Mouse (Mus musculus): ENCODE data around the gene Atp5c1.

Atp5c1 gene

DNA sequence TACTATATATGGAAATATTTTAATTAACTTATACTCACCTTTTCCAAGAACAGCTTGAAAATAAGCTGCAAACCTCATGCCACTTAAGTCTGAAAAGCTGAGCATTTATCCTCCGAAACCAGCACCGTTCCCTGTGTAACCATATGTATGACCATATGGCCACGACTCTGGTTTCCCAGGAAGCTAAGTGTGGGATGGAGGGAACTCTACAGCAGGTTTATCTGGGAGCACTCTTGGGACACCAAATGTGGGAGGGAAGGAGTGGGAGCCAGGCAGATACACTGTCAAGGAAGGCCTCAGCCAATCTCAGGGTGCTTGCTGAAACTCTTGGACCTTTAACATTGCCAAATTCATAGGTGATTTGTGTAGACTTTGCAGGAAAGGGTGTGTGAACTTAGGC, 29.4 kb downstream of the Atp5c1 start:
- no peak for DNase-seq (ENCODE audit: extremely low spot score)

DNA sequence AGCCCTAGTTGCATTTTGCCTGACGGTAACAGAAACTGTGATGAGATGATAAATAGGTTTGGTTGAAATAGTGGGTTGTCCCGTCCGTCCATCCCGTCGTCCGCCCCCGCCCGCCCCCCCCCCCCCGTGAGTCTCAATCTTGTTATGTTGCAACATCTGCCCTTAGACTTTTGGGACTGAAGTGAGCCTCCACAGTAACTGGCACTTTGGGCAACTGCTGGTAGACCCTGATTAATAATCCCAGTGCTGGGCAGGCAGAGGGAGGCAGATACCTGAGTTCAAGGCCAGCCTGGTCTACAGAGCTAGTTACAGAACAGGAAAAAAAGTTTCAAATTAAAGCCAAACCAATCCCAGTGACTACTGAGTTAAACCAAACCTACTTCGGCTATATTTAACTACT, 30.9 kb downstream of the Atp5c1 start:
- DNase-seq (ENCODE audit: extremely low spot score) = no peak

DNA sequence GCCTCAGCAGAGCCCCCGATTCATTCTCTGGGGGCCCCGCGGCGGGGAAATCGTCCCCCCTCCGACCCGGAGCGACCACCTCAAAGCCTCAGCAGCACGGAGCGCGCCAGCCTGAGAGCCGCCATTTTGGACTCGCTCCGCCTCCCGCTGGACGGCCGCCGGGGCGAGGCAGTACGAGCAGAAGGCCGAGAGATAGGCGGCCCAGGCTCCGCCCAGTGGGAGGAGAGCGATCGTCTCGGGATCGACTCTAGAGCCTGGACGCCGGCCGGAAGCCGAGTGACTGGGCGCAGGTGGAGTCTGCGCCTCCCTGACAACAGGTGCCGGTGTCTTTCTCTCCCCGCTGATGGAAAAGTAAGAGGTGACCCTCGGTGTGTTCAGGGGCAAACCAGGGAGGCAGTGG, 31.8 kb downstream of the Atp5c1 start, which contains the start of gene Taf3:
Gene Taf3, minus strand, starts transcription at position 136 of the 400 bp plus-strand sequence.
- DNase-seq (ENCODE audit: extremely low spot score) = peak; percentile 88

DNA sequence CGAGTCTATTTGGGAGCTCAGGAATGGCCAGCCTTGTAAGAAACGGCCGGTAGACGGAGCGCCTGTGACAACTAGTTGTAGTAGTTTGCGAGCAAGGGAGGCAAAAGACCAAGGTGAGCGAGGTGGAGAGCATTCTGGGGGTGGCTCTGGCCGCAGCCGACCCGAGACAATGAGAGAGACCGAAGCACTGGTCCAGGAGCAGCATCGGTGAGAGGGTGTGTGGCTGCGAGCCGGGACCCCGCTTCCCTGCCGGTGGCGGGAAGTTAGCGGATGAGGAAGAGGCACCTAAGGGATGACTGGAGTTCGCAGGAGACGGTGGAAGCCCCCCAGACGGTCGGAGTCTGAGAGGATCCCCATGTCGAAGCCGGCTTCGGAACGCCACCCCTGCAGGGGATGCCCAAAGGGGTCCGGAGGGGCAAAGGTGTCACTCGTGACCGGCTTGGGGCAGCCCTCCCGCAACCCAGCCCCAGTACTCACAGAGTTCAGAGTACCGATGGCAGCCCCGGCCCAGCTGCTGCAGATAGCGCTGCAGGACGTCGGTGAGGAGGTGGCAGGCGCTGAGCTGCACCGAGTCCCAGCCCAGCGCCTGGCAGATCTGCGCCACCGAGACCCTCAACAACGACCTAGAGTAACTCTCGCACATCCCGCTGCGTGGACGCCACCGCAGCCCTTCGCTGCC, 32.4 kb downstream of the Atp5c1 start:
- peak; percentile 42 for DNase-seq (ENCODE audit: extremely low spot score)

GRCm38 (mm10) chr2:10034976-10035375, 45.3 kb downstream of the Atp5c1 start:
- no peak for DNase-seq (ENCODE audit: extremely low spot score)

DNA sequence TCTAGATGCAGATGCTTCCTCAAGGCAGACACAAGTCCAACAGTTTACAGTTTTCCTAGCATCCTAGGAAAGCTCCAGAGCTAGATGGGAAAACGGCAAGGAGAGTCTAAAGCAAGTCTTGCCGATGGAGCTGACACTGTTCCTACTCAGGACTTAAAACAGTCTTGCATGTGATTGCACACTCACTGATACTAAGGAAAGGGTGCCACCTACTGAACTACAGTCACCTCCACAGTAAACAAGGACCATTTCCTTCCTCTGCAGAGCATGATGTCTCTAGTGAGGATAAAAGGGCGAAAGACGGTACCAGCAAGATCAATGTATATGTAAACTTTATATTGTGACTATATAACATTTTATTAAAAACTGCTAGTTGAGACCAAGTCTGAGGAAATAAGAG, 46.6 kb downstream of the Atp5c1 start:
- DNase-seq (ENCODE audit: extremely low spot score) = no peak

DNA sequence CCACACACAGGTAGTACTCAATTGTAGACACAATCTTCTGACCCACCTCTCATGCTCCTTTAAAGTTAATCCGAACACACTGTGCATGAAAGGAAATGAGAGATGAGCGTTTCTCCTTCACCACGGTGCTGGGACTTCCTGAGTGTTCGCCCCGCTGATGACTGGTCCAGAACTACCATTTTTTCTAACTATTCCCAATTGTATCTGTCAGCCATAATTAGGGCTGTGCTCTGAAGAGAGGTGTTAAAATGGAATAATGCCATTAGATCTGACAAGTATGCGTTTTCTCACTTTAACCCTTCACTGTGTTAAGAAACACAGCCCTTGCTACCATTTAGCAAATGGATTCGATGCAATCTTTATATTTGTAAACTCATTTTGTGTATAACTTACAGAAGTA, 50.6 kb downstream of the Atp5c1 start:
- no peak for DNase-seq (ENCODE audit: extremely low spot score)

DNA sequence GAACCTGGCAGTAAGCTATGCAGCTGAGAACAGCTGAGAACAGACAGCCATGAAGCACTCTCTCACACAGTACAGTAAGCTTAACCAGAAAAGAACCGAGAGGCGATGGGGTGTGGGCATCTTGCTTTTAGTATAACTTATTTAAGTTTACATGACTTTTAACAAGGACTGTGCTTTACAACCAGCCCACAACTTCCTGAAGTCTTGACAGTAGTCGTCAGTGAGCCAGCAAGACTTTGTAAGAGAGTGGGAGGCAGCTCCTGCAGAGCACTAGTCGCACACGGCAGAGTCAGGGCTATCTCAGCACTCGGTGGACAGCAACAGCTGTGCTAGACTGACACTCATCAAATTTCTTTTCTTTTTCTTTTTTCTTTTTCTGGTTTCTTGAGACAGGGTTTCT, 56.0 kb downstream of the Atp5c1 start:
- DNase-seq (ENCODE audit: extremely low spot score) = no peak

DNA sequence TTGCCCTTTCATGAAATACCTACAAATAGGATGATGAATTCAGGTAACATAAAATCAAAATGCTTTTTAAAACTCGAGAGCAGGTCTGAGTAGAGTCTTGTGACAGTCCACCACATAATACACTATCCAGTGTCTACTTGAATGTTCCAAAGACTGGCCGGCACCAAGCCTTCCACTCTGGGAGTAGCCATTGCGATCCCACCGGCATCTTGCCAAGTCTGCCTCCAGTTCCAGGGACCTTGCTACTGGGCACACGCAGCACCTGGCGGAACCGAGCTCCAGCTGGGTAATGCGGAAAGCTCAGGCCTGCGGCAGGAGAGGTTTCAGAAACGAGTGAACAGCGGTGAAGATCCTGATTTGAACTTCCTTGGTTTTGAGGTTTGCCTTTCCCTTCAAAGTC, 59.0 kb downstream of the Atp5c1 start:
- no peak for DNase-seq (ENCODE audit: extremely low spot score)

DNA sequence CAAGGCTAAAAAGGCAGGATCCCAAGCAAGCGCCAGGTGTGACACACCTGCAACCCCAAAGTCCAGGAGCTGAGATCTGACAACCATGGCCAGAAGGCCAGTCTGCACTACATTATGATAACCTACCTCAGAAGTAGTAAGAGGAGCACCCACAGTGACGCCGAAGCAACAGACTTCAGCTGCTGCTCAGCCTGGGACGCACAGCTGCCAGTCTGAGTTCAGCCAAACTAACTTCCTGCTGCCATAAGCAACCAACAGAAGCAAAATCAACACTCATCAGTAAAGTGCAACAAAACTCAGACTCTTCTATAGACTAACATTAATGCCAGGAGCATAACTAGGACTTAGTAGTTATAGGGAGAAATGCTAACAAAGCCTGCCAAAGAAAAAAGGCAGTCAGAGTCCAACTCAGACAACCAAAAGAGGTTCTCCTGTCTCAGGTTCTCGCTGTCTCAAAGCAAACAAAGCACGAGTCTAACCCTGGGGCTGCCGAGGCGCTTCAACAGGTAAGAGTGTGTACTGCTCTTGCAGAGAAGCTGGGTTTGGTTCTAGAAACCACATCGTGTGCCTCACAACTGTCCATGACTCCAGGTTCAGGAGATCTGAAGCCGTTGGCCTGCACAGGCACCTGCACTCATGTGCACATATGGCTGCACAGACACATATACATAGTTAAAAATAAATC, 65.2 kb downstream of the Atp5c1 start:
- DNase-seq (ENCODE audit: extremely low spot score) = no peak

- peak; percentile 52 for DNase-seq (ENCODE audit: extremely low spot score)
These were observed 69.9 kb downstream of the Atp5c1 start for GRCm38 (mm10) chr2:10010263-10010909.

GRCm38 (mm10) chr2:10009671-10010254, 70.5 kb downstream of the Atp5c1 start:
- DNase-seq (ENCODE audit: extremely low spot score) = no peak

GRCm38 (mm10) chr2:10008593-10008992, 71.7 kb downstream of the Atp5c1 start:
- DNase-seq (ENCODE audit: extremely low spot score) = no peak
